Mouse (Mus musculus): ENCODE results near the gene Tnfrsf26.

Tnfrsf26 gene

DNA sequence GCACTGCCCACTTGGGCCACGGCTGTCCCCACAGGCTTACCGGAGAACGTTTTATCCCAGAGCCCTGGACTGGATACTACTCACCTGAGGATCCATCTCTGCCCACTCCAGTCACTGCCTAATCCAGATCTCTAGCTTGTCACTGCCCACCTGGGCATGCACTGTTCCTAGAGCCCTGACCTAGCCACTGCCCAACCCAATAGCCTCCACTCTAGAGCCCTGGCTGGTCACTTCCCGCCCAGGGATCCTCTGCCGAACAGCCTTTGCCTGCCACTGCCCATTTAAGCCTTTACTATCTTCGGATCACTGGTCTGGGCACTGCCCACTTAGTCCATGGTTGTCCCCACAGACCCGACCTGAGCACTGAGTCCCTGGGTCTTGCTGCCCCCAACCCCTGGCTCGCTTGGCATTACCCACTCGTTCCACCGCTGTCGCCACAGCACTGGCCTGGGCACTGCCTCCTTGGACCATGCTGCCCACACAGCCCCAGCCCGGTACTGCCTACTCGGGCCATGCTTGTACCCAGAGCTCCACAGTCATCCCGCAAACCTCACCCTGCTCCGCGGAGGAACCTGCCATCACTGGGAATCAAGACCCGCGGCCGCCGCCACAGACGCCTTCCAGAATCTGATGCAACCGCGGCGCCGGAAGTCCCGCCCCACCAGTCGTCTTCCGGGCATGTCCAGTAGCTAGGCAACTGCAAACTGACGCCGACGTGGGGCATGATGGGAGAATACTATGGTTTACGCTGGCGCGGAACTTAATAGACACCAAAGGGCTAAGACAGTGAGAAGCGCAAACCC is 28.9 kb downstream of the Tnfrsf26 start, which contains the start of gene Cars:
Gene Cars, minus strand, starts transcription at position 663 of the 803 bp plus-strand sequence.
- peak; percentile 91 for DNase-seq (ENCODE audit: low spot score)

DNA sequence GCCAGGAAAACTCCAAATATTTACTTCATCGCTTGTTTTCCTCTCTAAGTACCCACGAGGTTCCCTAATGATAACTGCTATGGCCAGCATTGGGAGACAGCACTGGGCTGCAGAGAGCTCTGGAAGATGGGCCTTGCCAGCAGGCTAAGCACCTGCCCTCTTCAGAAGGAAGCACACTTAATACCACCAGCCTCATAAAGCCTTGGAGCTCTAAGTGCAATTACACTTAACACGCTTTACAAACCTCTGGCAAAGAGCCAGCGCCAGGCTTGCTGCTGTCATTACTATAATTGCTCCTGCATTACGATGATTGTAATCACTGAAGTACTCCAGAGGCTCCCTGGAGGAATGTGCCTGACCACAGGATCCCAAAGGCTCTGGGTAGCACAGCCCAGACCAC is 33.7 kb downstream of the Tnfrsf26 start:
- DNase-seq (ENCODE audit: low spot score) = no peak

DNA sequence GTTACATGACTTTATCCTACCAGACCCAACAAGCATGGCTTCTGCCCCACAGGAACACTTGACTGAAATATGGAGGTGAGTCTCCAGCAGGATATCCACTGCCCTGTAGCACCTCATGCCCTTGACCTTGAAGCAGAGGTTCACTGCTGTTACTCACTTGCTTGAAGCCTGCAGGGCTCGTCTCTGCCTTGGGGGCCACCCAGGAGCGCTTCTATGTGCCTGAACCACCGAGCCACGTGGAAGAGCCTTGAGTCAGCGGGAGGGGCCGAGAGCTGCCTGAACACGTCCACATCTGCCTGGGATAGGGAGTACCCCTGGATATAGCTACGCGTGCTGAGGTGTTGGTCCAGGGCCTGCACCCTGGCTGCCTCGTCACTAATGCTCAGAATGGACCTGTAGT is 36.3 kb downstream of the Tnfrsf26 start:
- DNase-seq (ENCODE audit: low spot score) = no peak

DNA sequence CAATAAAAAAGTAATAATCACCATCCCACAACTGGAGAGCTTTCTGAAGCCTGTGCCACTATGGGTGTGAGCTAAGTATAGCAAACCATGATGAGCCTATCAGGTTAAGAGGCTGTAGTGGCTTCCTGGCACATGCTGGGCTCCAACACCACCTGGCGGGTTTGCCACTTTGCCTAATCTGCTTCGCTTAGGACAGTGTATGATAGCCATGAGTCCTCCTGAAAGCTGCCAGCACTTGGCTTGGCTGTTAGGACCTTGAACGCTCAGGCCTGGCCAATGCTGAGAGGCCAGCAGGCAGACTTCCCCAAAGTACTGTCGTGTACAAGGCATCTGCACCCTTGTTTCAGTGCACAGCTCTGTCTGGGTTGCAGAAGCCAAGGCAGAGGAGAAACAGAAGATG is 40.5 kb downstream of the Tnfrsf26 start:
- no peak for DNase-seq (ENCODE audit: low spot score)

DNA sequence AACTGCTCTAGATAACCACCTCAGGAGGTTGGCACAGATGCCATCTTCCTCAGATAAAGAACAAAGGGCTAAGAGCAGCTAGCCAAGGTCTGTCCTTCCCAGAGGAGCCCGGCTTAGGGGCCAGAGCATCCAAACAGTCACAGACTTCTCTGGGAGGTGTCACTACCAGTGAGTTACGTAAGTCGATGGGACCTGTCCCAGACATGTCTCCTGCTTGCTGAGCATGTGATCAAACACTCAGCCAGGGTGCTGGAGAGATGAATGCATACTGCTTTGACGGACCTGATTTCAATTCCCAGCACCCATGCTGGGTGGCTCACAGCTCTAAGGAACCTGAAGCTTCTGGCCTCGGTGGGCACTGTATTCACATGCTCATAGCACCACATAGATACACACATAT is 40.9 kb downstream of the Tnfrsf26 start:
- no peak for DNase-seq (ENCODE audit: low spot score)

DNA sequence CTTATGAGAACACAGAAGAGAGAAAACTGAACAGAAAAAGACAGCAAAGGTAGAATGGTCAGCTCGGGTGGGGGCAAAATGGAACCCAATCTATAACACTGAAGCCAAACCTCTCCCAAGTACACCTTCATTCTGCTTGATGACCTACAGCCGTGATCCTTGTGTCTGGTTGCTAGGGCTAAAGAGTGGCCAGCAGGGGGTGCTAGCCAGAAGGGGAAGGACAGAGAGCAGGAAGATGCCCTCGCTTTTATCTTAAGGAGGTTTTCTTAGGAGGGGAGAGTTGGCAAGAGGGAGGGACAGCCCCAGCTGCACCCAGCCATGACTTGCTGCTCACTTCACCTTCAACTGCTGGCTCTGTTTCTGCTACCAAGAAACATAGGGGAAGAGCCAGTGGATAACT is 44.6 kb downstream of the Tnfrsf26 start:
- DNase-seq (ENCODE audit: low spot score) = peak; percentile 68

DNA sequence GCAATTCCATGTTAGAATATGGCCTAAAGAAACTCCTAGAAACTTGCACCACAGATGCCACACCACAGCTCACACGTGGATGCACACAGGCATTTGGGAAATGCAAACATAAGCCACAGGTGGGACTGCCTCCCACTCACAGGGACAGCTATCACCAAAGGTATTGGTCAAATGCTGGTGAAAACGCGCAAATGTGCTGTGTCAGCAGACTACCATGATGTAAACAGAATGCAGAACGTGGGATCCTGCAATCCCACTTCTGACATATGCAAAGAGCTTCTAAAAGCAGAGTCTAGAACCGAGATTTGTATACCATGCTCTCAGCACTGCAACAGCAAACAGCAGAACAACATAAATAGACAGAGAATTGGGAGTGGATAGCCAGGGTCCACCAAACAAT is 45.5 kb downstream of the Tnfrsf26 start:
- DNase-seq (ENCODE audit: low spot score) = no peak

DNA sequence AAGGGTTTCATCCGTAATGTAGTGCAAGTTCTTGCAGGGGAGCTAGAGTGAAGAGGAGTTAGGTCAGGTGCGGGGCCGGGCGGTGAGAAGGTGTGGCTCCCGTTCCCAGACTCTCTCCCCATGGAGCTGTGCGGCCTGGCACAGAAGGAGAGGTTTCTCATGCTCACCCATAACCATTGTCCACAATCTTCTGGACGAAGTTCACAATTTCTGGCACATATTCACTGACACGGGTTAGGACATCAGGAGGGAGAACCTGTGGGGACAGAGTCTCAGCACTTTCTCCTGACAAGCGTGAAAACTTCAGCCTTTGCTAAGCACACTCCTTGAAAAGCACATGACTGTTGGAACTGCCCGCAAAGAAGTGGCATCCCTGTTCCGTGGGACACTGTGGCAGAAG is 52.8 kb downstream of the Tnfrsf26 start:
- DNase-seq (ENCODE audit: low spot score) = no peak

DNA sequence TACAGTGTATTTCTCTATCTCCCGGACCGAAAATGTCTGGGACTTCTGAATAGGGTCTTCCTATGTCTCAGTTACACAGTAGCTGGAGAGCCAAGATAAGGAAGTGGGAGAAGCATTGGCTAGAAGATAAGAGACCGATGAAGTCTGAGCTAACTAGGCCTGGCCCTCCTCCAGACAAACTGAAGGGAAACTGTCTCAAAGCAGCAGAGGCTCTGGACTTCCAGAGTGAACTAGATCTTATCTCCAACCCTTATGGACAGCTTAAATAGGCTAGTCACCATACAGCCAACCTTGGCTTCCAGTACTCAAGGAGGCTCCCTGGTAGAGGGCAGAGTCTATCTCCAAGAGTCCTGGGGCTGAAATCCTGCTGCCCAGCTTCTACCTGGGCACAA is 62.9 kb downstream of the Tnfrsf26 start:
- no peak for DNase-seq (ENCODE audit: low spot score)

DNA sequence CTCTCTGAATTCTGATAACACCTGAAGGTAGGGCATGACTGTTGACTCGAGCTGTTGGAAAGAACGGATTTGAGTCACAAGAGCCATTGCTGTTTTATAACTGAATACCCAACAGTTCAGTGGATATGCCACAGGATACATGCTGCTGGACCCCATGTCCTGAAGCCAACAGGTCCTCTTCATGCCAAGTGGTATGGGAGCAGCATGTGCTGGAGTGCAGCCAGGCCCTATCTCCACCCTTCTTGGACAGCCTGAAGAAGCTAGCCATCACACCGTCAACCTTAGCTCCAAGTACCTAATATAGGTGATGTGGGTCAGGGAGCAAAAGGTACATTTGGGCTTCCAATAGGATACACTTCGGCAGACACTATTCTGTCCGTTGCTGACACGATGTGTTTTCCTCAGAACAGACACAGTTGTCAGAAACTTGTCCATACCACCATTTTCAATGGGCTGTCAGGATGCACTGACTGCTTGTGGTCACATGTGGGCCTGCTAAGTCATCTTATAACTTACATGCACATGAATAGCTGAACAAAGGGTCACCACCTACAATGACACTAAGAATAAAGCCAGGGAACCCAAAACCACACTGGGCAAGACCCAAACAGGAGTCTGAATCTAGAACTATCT is 63.4 kb downstream of the Tnfrsf26 start:
- no peak for DNase-seq (ENCODE audit: low spot score)

DNA sequence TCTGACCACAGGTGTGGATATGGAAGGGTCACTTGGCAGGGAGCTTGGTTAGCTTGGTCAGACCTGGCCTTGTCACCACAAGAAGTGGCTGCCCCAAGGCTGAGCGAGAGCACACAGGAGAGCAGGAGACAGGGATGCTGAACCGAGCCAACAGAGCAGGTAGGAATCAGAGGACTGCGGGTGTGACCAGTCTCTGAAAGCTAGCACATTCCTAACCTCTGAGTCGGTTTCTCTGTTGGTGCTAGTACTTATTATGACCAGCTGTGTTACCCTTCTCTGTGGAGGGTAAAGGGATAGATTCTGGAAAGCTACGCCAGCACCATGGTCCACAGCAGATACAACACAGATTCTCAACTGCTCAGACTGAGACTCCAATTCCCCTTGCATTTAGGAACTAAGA is 64.7 kb downstream of the Tnfrsf26 start:
- no peak for DNase-seq (ENCODE audit: low spot score)

Measured in urinary bladder, postnatal 25 days (tissue).